ENCODE assay signal across 13 mouse cellular contexts in genomic region chr10:25426814-25427213, GRCm38 (mm10).
A peak's percentile ranks its signal among the peaks of the same experiment; 100 is the strongest.
DNase-seq lines count a peak whose midpoint lies in the region; ATAC-seq and TF ChIP-seq lines count a peak whose summit lies in the region.
"Had no signal": no experiment of that assay in that cellular context is flagged by ENCODE, and none has a peak within 500 bp of the region (broad histone marks: within the 10 kb centered on the region; RNA-seq: fewer than 3 reads in every experiment).

No protein-coding gene starts in this region.

- peaks cover 21% of the 10 kb centered on the region for H3K4me1 ChIP-seq in hindbrain, embryonic 10.5 days (replicated peaks)
- peaks cover 10% of the 10 kb centered on the region; the same call in 1 of the 2 replicates for H3K4me1 ChIP-seq in hindbrain, embryonic 12.5 days
- H3K4me1 ChIP-seq in brown adipose tissue, adult 24 weeks (ENCODE audit: control insufficient read depth, insufficient read depth, insufficient read length, low read length): peaks cover 12% of the 10 kb centered on the region
- peaks cover 33% of the 10 kb centered on the region for H3K4me1 ChIP-seq in limb, embryonic 14.5 days (ENCODE audit: control insufficient read depth, insufficient read depth, low read length)
- no peaks in the 10 kb centered on the region for H3K4me1 ChIP-seq in hindbrain, embryonic 16.5 days (ENCODE audit: control insufficient read depth, insufficient read depth, low read depth, low read length)
- H3K4me1 ChIP-seq: hindbrain, embryonic 15.5 days had no signal

- TF ChIP-seq POLR2A in limb, embryonic 14.5 days (IDR thresholded peaks at IDR 0.05; ENCODE audit: borderline replicate concordance, extremely low read depth, insufficient read depth, insufficient read length): no peak

- no peaks in the 10 kb centered on the region for H3K27me3 ChIP-seq in hindbrain, embryonic 10.5 days (ENCODE audit: insufficient read depth, poor library complexity, severe bottlenecking)
- H3K27me3 ChIP-seq in hindbrain, embryonic 12.5 days: no peaks in the 10 kb centered on the region
- H3K27me3 ChIP-seq in limb, embryonic 14.5 days (ENCODE audit: control insufficient read depth, insufficient read depth, low read length): no peaks in the 10 kb centered on the region
- H3K27me3 ChIP-seq in hindbrain, embryonic 16.5 days (replicated peaks; ENCODE audit: control insufficient read depth, insufficient read depth, low read length): no peaks in the 10 kb centered on the region
- H3K27me3 ChIP-seq: hindbrain, embryonic 15.5 days; neural tube, embryonic 13.5 days had no signal

- H3K4me3 ChIP-seq in hindbrain, embryonic 10.5 days: no peak overlapping the region
- H3K4me3 ChIP-seq in hindbrain, embryonic 12.5 days: no peak overlapping the region
- H3K4me3 ChIP-seq in brown adipose tissue, adult 24 weeks (ENCODE audit: insufficient read depth, low read depth, low read length): no peak overlapping the region
- H3K4me3 ChIP-seq in limb, embryonic 14.5 days (replicated peaks; ENCODE audit: low read length): no peak overlapping the region
- no peak overlapping the region for H3K4me3 ChIP-seq in hindbrain, embryonic 16.5 days (ENCODE audit: low read length)
- H3K4me3 ChIP-seq: hindbrain, embryonic 15.5 days; neural tube, embryonic 13.5 days had no signal

- no peak for DNase-seq in hindbrain, embryonic 10.5 days (ENCODE audit: low spot score)
- peak; percentile 52 for DNase-seq in 3134 (ENCODE audit: extremely low read depth, insufficient read length, low spot score)
- no peak for DNase-seq in limb, embryonic 14.5 days (ENCODE audit: low spot score)
- DNase-seq in urinary bladder, adult 2 months (ENCODE audit: low spot score): no peak
- DNase-seq in adrenal gland, adult 8-10 months: no peak
- DNase-seq: right cerebral cortex, postnatal 4 days; thymus, postnatal 36 days had no signal

- H3K9me3 ChIP-seq in hindbrain, embryonic 10.5 days: no peaks in the 10 kb centered on the region
- no peaks in the 10 kb centered on the region for H3K9me3 ChIP-seq in hindbrain, embryonic 12.5 days (replicated peaks)
- H3K9me3 ChIP-seq in limb, embryonic 14.5 days (ENCODE audit: control insufficient read depth, low read length): no peaks in the 10 kb centered on the region
- no peaks in the 10 kb centered on the region for H3K9me3 ChIP-seq in hindbrain, embryonic 16.5 days (ENCODE audit: control insufficient read depth, low read length)
- H3K9me3 ChIP-seq: hindbrain, embryonic 15.5 days; neural tube, embryonic 13.5 days had no signal

- H3K4me2 ChIP-seq in hindbrain, embryonic 12.5 days (replicated peaks): no peak overlapping the region
- no peak overlapping the region for H3K4me2 ChIP-seq in limb, embryonic 14.5 days (replicated peaks; ENCODE audit: low read depth, low read length, severe bottlenecking)
- no peak overlapping the region for H3K4me2 ChIP-seq in hindbrain, embryonic 16.5 days (ENCODE audit: low read length)
- H3K4me2 ChIP-seq: hindbrain, embryonic 15.5 days; midbrain, embryonic 11.5 days; neural tube, embryonic 13.5 days had no signal

- H3K36me3 ChIP-seq in hindbrain, embryonic 10.5 days: no peaks in the 10 kb centered on the region
- no peaks in the 10 kb centered on the region for H3K36me3 ChIP-seq in hindbrain, embryonic 12.5 days
- no peaks in the 10 kb centered on the region for H3K36me3 ChIP-seq in limb, embryonic 14.5 days (ENCODE audit: control insufficient read depth, insufficient read depth, low read length)
- H3K36me3 ChIP-seq in hindbrain, embryonic 16.5 days (ENCODE audit: control insufficient read depth, insufficient read depth, low read length): no peaks in the 10 kb centered on the region
- H3K36me3 ChIP-seq: hindbrain, embryonic 15.5 days; neural tube, embryonic 13.5 days had no signal

- ATAC-seq in hindbrain, embryonic 12.5 days (ENCODE audit: low FRiP score): no peak
- ATAC-seq in limb, embryonic 14.5 days (ENCODE audit: low FRiP score, low read depth): no peak
- no peak for ATAC-seq in hindbrain, embryonic 16.5 days

- WGBS in hindbrain, embryonic 10.5 days: 73% methylated on average over 4 of the region's 4 CpGs
- WGBS in hindbrain, embryonic 12.5 days: 64% methylated on average over 4 of the region's 4 CpGs
- WGBS in limb, embryonic 14.5 days: 26% methylated on average over 4 of the region's 4 CpGs
- 77% methylated on average over 4 of the region's 4 CpGs for WGBS in hindbrain, embryonic 16.5 days

- peak overlapping the region; percentile 1; the same call in 1 of the 2 replicates for H3K27ac ChIP-seq in hindbrain, embryonic 10.5 days
- H3K27ac ChIP-seq in hindbrain, embryonic 12.5 days: no peak overlapping the region
- peak overlapping the region; percentile 50 for H3K27ac ChIP-seq in brown adipose tissue, adult 24 weeks (replicated peaks; ENCODE audit: low read depth, low read length)
- 0 out of 2 replicates have a peak overlapping the region, but pooled peaks have one; percentile 26 for H3K27ac ChIP-seq in limb, embryonic 14.5 days (replicated peaks; ENCODE audit: low read depth, low read length)
- no peak overlapping the region for H3K27ac ChIP-seq in hindbrain, embryonic 16.5 days (ENCODE audit: low read depth, low read length)
- H3K27ac ChIP-seq: hindbrain, embryonic 15.5 days; neural tube, embryonic 13.5 days had no signal

- H3K9ac ChIP-seq in hindbrain, embryonic 12.5 days: no peak overlapping the region
- no peak overlapping the region for H3K9ac ChIP-seq in limb, embryonic 14.5 days (ENCODE audit: low read depth, low read length, severe bottlenecking)
- no peak overlapping the region for H3K9ac ChIP-seq in hindbrain, embryonic 16.5 days (ENCODE audit: low read depth, low read length)
- H3K9ac ChIP-seq: hindbrain, embryonic 15.5 days; neural tube, embryonic 13.5 days had no signal

Comparison
In these comparisons a context has a peak if more than half of its experiments do, and no peak if none do; other contexts are left out.
1. H3K27ac ChIP-seq: peak in hindbrain, embryonic 10.5 days (single experiment), brown adipose tissue, adult 24 weeks (single experiment) and limb, embryonic 14.5 days (single experiment); none in hindbrain, embryonic 12.5 days (single experiment) and hindbrain, embryonic 16.5 days (single experiment).